Mouse (Mus musculus) cerebellum, adult 2 months (tissue): Measurements from ENCODE around the gene Fubp1.

Experiments
- CTCF ChIP-seq: fragments of 200-500 bp; IDR thresholded peaks from 2 replicates; pipeline ENCODE4 v1.5.1; 2011; ENCODE audit warnings: low read depth, mild to moderate bottlenecking, control low read depth, low read length, moderate library complexity, borderline replicate concordance; ENCODE audit not compliant: insufficient read depth
- POLR2A ChIP-seq: fragments of 200-500 bp; IDR thresholded peaks from 2 replicates; pipeline ENCODE4 v1.6.1; 2011; ENCODE audit warnings: low read length, control low read depth, borderline replicate concordance; ENCODE audit not compliant: insufficient read depth

GRCm38 (mm10) chr3:152261948-152262347 is 51.7 kb downstream of the Fubp1 start:
- TF ChIP-seq CTCF: no peak
- no peak for TF ChIP-seq POLR2A
